Mouse (Mus musculus) forebrain, embryonic 15.5 days (tissue): ENCODE results near the gene Tmem138. TPM values are rescaled to one million over a fixed set of nuclear protein-coding genes. Genes with fewer than 3 reads are reported as not detected.

Experiments
- ATAC-seq: fragments of 200-750 bp; cut with Nextera tagmentation; replicated peaks from 2 replicates; pipeline ENCODE4 v1.8.0; 2017; ENCODE audit warnings: mild to moderate bottlenecking, moderate TSS enrichment, moderate library complexity
- H3K27ac ChIP-seq: fragments of 300-500 bp; sonication (generic); replicated peaks from 2 replicates; pipeline ENCODE4 v1.5.1; 2015; ENCODE audit warnings: mild to moderate bottlenecking, inconsistent platforms
- H3K27me3 ChIP-seq: fragments of 300-500 bp; sonication (generic); 2 replicates; pipeline ENCODE4 v1.6.1; 2015; ENCODE audit warnings: inconsistent platforms
- H3K36me3 ChIP-seq: fragments of 300-500 bp; sonication (generic); 2 replicates; pipeline ENCODE4 v1.6.1; 2015; ENCODE audit warnings: mild to moderate bottlenecking, inconsistent platforms
- H3K4me1 ChIP-seq: fragments of 300-500 bp; sonication (generic); 2 replicates; pipeline ENCODE4 v1.6.1; 2015; ENCODE audit warnings: inconsistent platforms
- H3K4me2 ChIP-seq: fragments of 300-500 bp; sonication (generic); replicated peaks from 2 replicates; pipeline ENCODE4 v1.6.1; 2015; ENCODE audit warnings: mild to moderate bottlenecking, inconsistent platforms
- H3K4me3 ChIP-seq: fragments of 300-500 bp; sonication (generic); 2 replicates; pipeline ENCODE4 v1.5.1; 2015; ENCODE audit warnings: mild to moderate bottlenecking, inconsistent platforms
- H3K9ac ChIP-seq: fragments of 300-500 bp; sonication (generic); replicated peaks from 2 replicates; pipeline ENCODE4 v1.6.1; 2015; ENCODE audit warnings: mild to moderate bottlenecking, inconsistent platforms
- H3K9me3 ChIP-seq: fragments of 300-500 bp; sonication (generic); 2 replicates; pipeline ENCODE4 v1.6.1; 2016; ENCODE audit warnings: inconsistent platforms
- WGBS: fragments of 180-500 bp; shearing (Covaris S2); methylation state at CpG from one replicate; pipeline ENCODE4 v1.1.7; 2015; ENCODE audit warnings: mixed read lengths; 5-methylcytosine and 5-hydroxymethylcytosine counted together
- polyA plus RNA-seq: library from polyadenylated mRNA; unstranded; fragments of >200 nt; fragmentation: Nextera tagmentation; extraction: Ambion mirVana; gene quantifications from 2 replicates; pipeline ENCODE4 v1.2.1, GENCODE M21; 2015

The Tmem138 gene
- polyA plus RNA-seq, 1 experiment from 2014 or later = 40.5 TPM

DNA sequence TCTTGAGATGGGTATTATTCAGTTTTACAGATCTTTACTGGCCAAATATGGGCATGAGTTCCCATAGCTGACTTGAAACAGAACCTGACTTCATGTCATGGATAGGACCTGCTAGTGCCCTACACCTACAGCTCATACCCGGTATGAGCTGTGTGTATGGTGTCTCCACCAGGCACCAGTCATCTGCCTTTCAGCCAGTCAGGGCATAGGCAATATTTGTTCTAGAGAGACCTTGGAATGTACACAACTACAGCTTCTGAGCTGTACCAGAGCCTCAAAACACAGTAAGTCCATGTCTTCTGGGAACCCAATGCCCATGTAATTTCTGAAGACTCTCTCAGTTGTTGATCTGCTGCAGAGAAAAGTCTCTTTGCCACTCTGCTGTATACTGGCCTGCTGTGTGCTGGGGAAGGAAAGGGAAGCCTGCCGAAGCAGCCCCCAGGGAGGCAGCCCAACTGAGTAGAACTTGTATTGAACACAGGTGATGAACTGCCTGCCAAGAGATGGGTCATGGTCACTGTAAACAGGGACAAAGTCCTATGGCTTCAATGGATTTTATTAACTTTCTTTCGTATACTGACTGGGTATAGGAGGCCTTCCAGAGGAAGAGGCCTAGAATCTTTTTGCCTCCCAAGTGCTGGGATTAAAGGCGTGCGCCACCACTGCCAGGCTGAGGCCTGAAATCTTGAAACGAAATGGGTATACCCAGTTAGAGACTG is 14.7 kb upstream of the Tmem138 start:
- Histone ChIP-seq H3K9ac (no peak overlapping the region), H3K9me3 (no peaks in the 10 kb centered on the region), H3K4me1 (no peaks in the 10 kb centered on the region), H3K27ac (no peak overlapping the region), H3K4me2 (no peak overlapping the region), H3K4me3 (no peak overlapping the region), H3K27me3 (no peaks in the 10 kb centered on the region), H3K36me3 (peaks cover 31% of the 10 kb centered on the region)
- 92% methylated on average over 6 of the region's 6 CpGs for WGBS
- no peak for ATAC-seq

GRCm38 (mm10) chr19:10590301-10590700 is 13.1 kb upstream of the Tmem138 start:
- ATAC-seq = no peak
- H3K9ac ChIP-seq = no peak overlapping the region
- 68% methylated on average over 3 of the region's 3 CpGs for WGBS
- no peaks in the 10 kb centered on the region for H3K27me3 ChIP-seq
- no peaks in the 10 kb centered on the region for H3K9me3 ChIP-seq
- H3K4me3 ChIP-seq = no peak overlapping the region
- H3K36me3 ChIP-seq = peaks cover 26% of the 10 kb centered on the region
- no peak overlapping the region for H3K27ac ChIP-seq
- no peaks in the 10 kb centered on the region for H3K4me1 ChIP-seq
- H3K4me2 ChIP-seq = no peak overlapping the region

- H3K9ac ChIP-seq = no peak overlapping the region
- H3K4me1 ChIP-seq = no peaks in the 10 kb centered on the region
- no peaks in the 10 kb centered on the region for H3K9me3 ChIP-seq
Observed at GRCm38 (mm10) chr19:10589127-10589857, 12.1 kb upstream of the Tmem138 start.

GRCm38 (mm10) chr19:10587231-10587630 is 10.1 kb upstream of the Tmem138 start:
- Histone ChIP-seq H3K4me3 (no peak overlapping the region), H3K36me3 (peaks cover 4% of the 10 kb centered on the region; the same call in 1 of the 2 replicates), H3K27ac (no peak overlapping the region), H3K4me2 (no peak overlapping the region), H3K27me3 (no peaks in the 10 kb centered on the region), H3K4me1 (no peaks in the 10 kb centered on the region), H3K9me3 (no peaks in the 10 kb centered on the region), H3K9ac (no peak overlapping the region)
- ATAC-seq = no peak
- 89% methylated on average over 8 of the region's 8 CpGs for WGBS

More at GRCm38 (mm10) chr19:10589127-10589857, 12.1 kb upstream of the Tmem138 start:
- no peak overlapping the region for H3K27ac ChIP-seq
- no peak for ATAC-seq
- peaks cover 17% of the 10 kb centered on the region for H3K36me3 ChIP-seq
- WGBS = 72% methylated on average over 5 of the region's 5 CpGs
- H3K27me3 ChIP-seq = no peaks in the 10 kb centered on the region
- H3K4me2 ChIP-seq = no peak overlapping the region
- no peak overlapping the region for H3K4me3 ChIP-seq

- Histone ChIP-seq H3K4me3 (no peak overlapping the region), H3K9me3 (no peaks in the 10 kb centered on the region), H3K4me1 (no peaks in the 10 kb centered on the region), H3K9ac (no peak overlapping the region), H3K36me3 (no peaks in the 10 kb centered on the region), H3K4me2 (no peak overlapping the region), H3K27ac (no peak overlapping the region), H3K27me3 (no peaks in the 10 kb centered on the region)
- 88% methylated on average over 8 of the region's 8 CpGs for WGBS
- no peak for ATAC-seq
Observed at GRCm38 (mm10) chr19:10585112-10585511, 8.0 kb upstream of the Tmem138 start.

DNA sequence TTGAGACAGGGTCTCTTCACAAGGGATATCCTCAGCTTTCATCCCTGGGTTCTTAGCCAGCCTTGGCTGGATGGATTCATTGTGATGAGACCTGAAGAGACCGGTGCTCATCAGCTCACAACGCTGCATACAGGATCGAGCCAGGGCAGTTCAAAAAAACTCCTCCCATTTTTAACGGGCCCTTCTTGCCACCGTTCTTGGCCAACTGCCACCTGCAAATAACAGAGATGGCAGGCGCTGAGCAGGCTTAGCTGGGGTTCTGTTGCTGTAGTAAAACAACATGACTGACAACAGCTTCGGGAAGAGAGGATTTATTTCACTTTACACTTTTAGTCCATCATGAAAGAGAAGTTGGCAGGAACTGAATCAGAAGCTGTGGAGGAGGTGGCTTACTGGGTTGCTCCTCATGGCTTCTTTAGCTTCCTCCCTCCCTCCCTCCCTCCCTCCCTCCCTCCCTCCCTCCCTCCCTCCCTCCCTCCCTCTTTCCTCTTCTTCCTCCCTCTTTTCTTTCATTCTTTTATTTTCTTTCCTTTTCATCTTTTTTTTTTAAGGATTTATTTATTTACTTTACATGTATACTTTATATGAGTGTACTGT is 6.5 kb upstream of the Tmem138 start:
- H3K4me1 ChIP-seq = peaks cover 4% of the 10 kb centered on the region; the same call in 1 of the 2 replicates
- no peak for ATAC-seq
- H3K9me3 ChIP-seq = no peaks in the 10 kb centered on the region
- H3K27me3 ChIP-seq = no peaks in the 10 kb centered on the region
- H3K4me3 ChIP-seq = no peak overlapping the region
- H3K27ac ChIP-seq = no peak overlapping the region
- H3K9ac ChIP-seq = no peak overlapping the region
- H3K36me3 ChIP-seq = no peaks in the 10 kb centered on the region
- no peak overlapping the region for H3K4me2 ChIP-seq
- WGBS = 32% methylated on average over 7 of the region's 7 CpGs

DNA sequence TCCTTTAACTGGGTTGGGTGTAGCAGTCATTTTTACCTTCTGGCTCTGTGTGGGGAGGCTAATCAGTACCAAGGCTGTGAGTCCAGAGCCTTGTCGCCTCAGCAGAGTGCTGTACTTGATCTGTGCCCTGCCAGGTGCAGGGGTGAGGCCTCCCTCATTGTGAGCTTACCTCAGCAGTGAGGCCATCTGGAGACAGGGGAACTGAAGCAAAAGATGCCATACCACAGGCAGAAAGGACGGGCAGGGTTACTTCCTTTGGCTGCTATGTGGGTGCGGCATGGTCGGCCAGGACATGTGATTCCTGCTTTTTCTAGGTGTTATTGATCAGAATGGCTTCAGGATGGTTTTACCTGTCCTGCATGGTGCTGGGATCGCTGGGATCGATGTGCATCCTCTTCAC is 4.8 kb upstream of the Tmem138 start:
- Histone ChIP-seq H3K9me3 (no peaks in the 10 kb centered on the region), H3K27ac (no peak overlapping the region), H3K9ac (no peak overlapping the region), H3K27me3 (no peaks in the 10 kb centered on the region), H3K4me1 (peaks cover 14% of the 10 kb centered on the region), H3K4me2 (no peak overlapping the region), H3K4me3 (no peak overlapping the region), H3K36me3 (no peaks in the 10 kb centered on the region)
- no peak for ATAC-seq
- 84% methylated on average over 6 of the region's 6 CpGs for WGBS

- H3K4me2 ChIP-seq = no peak overlapping the region
- H3K9me3 ChIP-seq = no peaks in the 10 kb centered on the region
- H3K4me3 ChIP-seq = no peak overlapping the region
- no peaks in the 10 kb centered on the region for H3K27me3 ChIP-seq
- H3K4me1 ChIP-seq = peaks cover 21% of the 10 kb centered on the region
- no peak overlapping the region for H3K27ac ChIP-seq
- 90% methylated on average over 3 of the region's 3 CpGs for WGBS
- H3K36me3 ChIP-seq = no peaks in the 10 kb centered on the region
- ATAC-seq = no peak
- no peak overlapping the region for H3K9ac ChIP-seq
Observed at GRCm38 (mm10) chr19:10580761-10581160, 3.6 kb upstream of the Tmem138 start.

DNA sequence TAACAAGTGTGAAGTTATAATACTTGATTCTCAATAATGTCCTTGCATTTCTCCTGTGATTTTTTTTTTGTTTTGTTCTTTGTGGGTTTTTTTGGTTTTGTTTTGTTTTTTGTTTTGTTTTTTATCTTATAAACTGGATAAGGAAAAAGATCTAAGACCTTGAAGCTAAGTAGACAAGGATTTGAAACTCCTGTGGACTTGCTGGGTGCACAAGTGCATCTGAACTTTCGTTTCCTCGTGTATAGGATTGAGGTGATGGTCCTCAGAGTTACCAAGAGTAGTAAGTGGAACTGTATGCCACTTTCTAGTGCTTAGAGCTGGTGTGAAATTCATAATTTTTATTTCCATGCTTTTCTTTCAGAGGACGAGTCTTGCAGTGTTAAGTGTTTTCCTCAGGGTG is 2.9 kb upstream of the Tmem138 start:
- Histone ChIP-seq H3K9ac (no peak overlapping the region), H3K4me3 (no peak overlapping the region), H3K27ac (no peak overlapping the region), H3K36me3 (0 out of 2 replicates have a peak, but pooled peaks cover under 1% of the 10 kb centered on the region), H3K27me3 (no peaks in the 10 kb centered on the region), H3K4me1 (peaks cover 24% of the 10 kb centered on the region), H3K9me3 (no peaks in the 10 kb centered on the region), H3K4me2 (no peak overlapping the region)
- ATAC-seq = no peak
- 78% methylated on average over 3 of the region's 3 CpGs for whole genome bisulfite sequencing

DNA sequence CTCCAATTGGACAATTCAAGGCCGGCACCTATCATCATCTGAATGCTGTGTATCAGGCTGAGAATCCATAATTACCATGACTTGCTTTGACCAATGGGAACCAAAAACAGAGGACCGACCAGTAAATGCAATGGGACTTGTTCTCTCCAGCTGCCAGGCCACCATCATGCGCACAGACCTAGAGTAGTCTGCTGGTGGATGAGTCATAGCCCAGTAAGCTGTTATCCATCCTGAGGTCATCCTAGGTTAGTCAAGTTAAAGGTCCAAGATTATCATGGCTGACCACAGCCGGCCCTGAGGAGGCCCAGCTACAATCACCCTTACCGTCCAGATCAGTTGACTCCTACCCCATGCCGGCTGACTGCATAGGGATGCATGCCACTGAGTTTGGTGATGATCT is 7.5 kb downstream of the Tmem138 start:
- H3K36me3 ChIP-seq = peaks cover 47% of the 10 kb centered on the region
- no peak overlapping the region for H3K4me2 ChIP-seq
- H3K9ac ChIP-seq = no peak overlapping the region
- no peak overlapping the region for H3K27ac ChIP-seq
- no peaks in the 10 kb centered on the region for H3K27me3 ChIP-seq
- H3K4me1 ChIP-seq = no peaks in the 10 kb centered on the region
- H3K4me3 ChIP-seq = no peak overlapping the region
- WGBS = 95% methylated on average over 6 of the region's 6 CpGs
- no peaks in the 10 kb centered on the region for H3K9me3 ChIP-seq
- no peak for ATAC-seq

- H3K4me2 ChIP-seq = no peak overlapping the region
- no peak overlapping the region for H3K4me3 ChIP-seq
- no peak for ATAC-seq
- H3K9me3 ChIP-seq = no peaks in the 10 kb centered on the region
- no peaks in the 10 kb centered on the region for H3K27me3 ChIP-seq
- peaks cover 7% of the 10 kb centered on the region; the same call in 1 of the 2 replicates for H3K36me3 ChIP-seq
- WGBS = 85% methylated on average over 4 of the region's 4 CpGs
- H3K9ac ChIP-seq = no peak overlapping the region
- no peak overlapping the region for H3K27ac ChIP-seq
- no peaks in the 10 kb centered on the region for H3K4me1 ChIP-seq
Observed at GRCm38 (mm10) chr19:10565217-10565616, 11.9 kb downstream of the Tmem138 start.

- 90% methylated on average over 6 of the region's 6 CpGs for WGBS
- Histone ChIP-seq H3K4me3 (no peak overlapping the region), H3K27me3 (no peaks in the 10 kb centered on the region), H3K27ac (no peak overlapping the region), H3K4me1 (no peaks in the 10 kb centered on the region), H3K9me3 (no peaks in the 10 kb centered on the region), H3K36me3 (no peaks in the 10 kb centered on the region), H3K9ac (no peak overlapping the region), H3K4me2 (no peak overlapping the region)
- ATAC-seq = no peak
Observed at GRCm38 (mm10) chr19:10564278-10564677, 12.9 kb downstream of the Tmem138 start.
